Mouse (Mus musculus): Measurements from ENCODE around the gene Anks1. TPM values are rescaled to one million over a fixed set of nuclear protein-coding genes. Genes with fewer than 3 reads are reported as not detected.
"Not testable (repeated sequence)": the region's sequence is repeated elsewhere in the genome, so short reads cannot be mapped to it uniquely, and the experiment has no call there.

Gene Anks1
- polyA plus RNA-seq, 1 experiment, result 14.0 TPM

DNA sequence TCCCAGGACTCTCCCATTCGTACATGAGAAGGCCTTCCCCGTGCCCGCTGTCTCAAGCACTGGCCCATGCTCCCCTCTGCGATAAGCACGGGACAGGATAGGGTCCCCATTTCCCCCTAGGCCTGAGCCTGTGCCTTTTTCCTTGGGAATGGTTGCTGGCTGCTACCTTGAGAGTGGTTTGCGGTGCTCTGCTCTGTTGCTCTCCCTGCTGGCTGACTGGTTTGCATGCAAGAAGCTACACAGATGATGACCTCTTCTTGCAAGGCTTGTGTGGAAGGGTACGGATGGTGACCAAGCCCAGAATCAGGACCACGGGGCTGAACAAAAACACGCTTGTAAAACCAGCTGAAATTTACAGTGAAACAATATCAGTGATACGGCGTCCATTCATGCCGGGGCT is 75.3 kb downstream of the Anks1 start:
- no peaks in the 10 kb centered on the region for H3K4me1 ChIP-seq (ENCODE audit: control insufficient read depth, insufficient read depth, insufficient read length, low read length)
- H3K4me3 ChIP-seq (ENCODE audit: insufficient read depth, low read depth, low read length), result no peak overlapping the region
- H3K27ac ChIP-seq (replicated peaks; ENCODE audit: low read depth, low read length), result no peak overlapping the region

DNA sequence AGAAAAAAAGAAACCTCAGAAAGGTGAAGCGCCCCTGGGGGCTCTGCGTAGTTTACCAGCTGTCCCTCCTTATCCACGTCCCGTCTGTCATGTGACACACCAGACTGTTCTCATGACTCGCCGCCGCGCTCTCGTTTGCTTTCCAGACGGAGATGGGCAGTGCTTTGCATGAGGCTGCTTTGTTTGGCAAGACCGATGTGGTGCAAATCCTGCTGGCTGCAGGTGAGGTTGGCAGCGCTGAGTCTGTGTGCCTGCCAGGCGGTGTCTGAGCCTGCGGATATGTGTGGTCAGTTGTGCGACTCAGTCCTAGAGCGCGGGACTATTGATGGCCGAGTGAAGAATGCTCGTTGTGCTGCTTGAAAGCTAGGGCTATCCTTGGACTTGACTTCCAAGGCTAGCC is 77.0 kb downstream of the Anks1 start:
- Histone ChIP-seq H3K4me3 (ENCODE audit: insufficient read depth, low read depth, low read length) (no peak overlapping the region), H3K27ac (replicated peaks; ENCODE audit: low read depth, low read length) (no peak overlapping the region), H3K4me1 (ENCODE audit: control insufficient read depth, insufficient read depth, insufficient read length, low read length) (no peaks in the 10 kb centered on the region)

GRCm38 (mm10) chr17:27989807-27990542 is 80.9 kb downstream of the Anks1 start:
- H3K4me1 ChIP-seq (ENCODE audit: control insufficient read depth, insufficient read depth, insufficient read length, low read length), result no peaks in the 10 kb centered on the region
- H3K27ac ChIP-seq (replicated peaks; ENCODE audit: low read depth, low read length), result no peak overlapping the region
- no peak overlapping the region for H3K4me3 ChIP-seq (ENCODE audit: insufficient read depth, low read depth, low read length)

DNA sequence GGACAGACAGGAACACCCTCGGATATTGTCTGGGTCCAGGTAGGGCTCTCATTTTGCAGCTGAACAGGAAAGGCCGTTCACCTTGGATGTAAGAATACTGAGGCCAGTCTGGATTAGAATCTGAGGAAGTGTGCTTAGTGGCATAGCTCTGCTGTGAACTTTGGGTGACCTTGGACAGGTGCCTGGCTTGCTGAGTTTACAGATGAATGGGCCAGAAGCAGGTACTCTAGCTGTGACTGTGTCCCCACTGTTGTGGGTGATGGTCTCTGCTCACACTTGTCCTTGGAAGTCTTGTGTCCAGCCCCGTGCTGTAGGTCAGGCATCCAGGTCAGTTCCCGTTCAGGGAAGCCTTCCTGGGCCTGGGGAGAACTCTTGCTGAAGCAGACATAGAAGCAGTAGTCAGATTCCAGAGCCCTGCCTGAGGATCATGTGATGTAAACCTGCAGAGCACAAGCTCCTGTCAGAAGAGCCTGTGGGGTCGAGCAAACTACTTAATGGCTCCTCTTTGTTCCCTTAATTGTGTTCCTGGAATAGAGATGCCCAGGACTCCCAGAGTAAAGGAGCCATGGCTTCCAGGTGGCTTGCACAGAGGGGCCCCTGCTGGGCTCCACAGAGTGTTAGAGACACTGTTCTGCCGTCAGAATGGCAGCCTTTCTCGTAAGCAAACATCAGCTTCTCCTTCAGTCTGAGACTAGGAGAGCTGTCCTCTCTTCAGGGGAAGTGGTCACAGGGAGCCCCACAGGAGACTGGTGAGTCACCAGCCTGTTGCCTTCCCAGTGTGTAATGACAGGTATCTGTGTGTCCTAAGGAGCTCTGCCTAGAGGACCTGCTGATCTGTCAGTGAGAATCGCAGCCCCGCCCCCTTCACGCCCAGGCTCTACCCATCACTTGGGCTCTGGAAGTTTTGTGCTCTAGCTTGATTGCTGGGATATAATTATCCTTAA is 85.2 kb downstream of the Anks1 start:
- Histone ChIP-seq H3K4me3 (ENCODE audit: insufficient read depth, low read depth, low read length) (no peak overlapping the region), H3K27ac (replicated peaks; ENCODE audit: low read depth, low read length) (no peak overlapping the region), H3K4me1 (ENCODE audit: control insufficient read depth, insufficient read depth, insufficient read length, low read length) (no peaks in the 10 kb centered on the region)

GRCm38 (mm10) chr17:27996320-27996719 is 87.2 kb downstream of the Anks1 start:
- Histone ChIP-seq H3K27ac (replicated peaks; ENCODE audit: low read depth, low read length) (no peak overlapping the region), H3K4me1 (ENCODE audit: control insufficient read depth, insufficient read depth, insufficient read length, low read length) (no peaks in the 10 kb centered on the region), H3K4me3 (ENCODE audit: insufficient read depth, low read depth, low read length) (no peak overlapping the region)

DNA sequence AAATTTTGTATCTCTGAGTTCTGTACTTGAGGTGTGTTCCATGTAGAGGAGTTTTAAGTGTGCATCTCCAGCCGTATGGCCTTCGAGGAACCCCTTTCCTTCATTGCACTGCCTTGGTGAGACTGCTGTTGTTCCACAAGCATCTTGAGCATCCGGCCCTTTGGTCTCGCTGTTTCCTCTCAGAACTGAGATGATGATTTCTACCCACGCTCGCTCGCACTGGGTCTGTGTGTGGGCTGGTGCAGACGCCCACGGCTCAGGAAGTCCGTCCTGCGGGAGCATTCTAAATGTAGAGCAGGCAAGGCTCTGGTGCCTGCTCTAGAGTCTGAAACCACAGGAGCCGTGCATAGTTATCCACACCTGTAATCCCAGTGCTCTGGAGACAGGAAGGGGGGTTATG is 88.1 kb downstream of the Anks1 start:
- Histone ChIP-seq H3K4me3 (ENCODE audit: insufficient read depth, low read depth, low read length) (no peak overlapping the region), H3K27ac (replicated peaks; ENCODE audit: low read depth, low read length) (no peak overlapping the region), H3K4me1 (ENCODE audit: control insufficient read depth, insufficient read depth, insufficient read length, low read length) (no peaks in the 10 kb centered on the region)

- not testable (repeated sequence) for H3K4me1 ChIP-seq (ENCODE audit: control insufficient read depth, insufficient read depth, insufficient read length, low read length); H3K27ac ChIP-seq (replicated peaks; ENCODE audit: low read depth, low read length)
These were observed 90.7 kb downstream of the Anks1 start for GRCm38 (mm10) chr17:27999683-28000273.

DNA sequence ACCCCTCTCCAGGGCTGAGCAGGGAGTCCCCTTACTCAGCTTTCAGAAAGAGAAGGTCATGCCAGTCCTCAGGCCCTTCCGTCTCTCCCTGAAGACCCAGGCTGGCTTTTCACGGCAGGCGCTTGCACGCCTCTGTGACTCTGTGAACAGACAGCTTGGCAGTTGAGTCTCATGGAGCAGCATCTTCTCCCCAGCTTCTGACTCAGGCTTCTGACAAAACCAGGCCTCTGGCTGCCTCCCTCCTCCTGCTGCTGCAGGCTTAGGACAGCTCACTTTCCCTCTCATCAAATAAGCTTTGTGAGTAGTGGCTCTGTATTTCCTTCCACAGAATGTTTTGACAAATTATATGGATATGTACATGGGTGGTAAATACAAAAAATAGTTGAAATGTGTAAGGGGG is 91.3 kb downstream of the Anks1 start:
- Histone ChIP-seq H3K4me1 (ENCODE audit: control insufficient read depth, insufficient read depth, insufficient read length, low read length) (no peaks in the 10 kb centered on the region; the same call in 1 of the 2 replicates), H3K4me3 (ENCODE audit: insufficient read depth, low read depth, low read length) (no peak overlapping the region), H3K27ac (replicated peaks; ENCODE audit: low read depth, low read length) (no peak overlapping the region)

More at GRCm38 (mm10) chr17:27999683-28000273, 90.7 kb downstream of the Anks1 start:
- H3K4me3 ChIP-seq (ENCODE audit: insufficient read depth, low read depth, low read length), result not testable (repeated sequence)

DNA sequence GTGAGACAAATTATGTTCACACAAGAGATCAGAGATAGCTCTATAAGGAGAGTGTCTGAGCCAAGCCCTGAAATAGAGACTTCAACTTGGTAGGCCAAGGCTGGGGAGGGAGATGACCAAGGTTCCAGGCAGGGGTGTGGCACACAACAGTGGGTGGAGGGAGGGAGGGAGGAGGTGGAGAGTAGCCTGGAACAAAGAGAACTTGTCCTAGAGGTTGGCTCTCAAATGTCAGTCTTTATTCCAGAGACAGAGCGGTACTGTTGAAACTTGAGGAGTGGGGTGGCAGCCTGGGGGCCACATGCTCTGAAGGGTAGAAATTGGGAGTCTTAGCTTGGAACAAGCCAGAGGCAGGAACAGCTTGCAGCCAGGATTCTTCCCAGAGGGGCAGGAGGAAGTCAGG is 91.7 kb downstream of the Anks1 start:
- no peak overlapping the region for H3K4me3 ChIP-seq (ENCODE audit: insufficient read depth, low read depth, low read length)
- no peak overlapping the region for H3K27ac ChIP-seq (replicated peaks; ENCODE audit: low read depth, low read length)
- peaks cover under 1% of the 10 kb centered on the region; the same call in 1 of the 2 replicates for H3K4me1 ChIP-seq (ENCODE audit: control insufficient read depth, insufficient read depth, insufficient read length, low read length)

- H3K4me3 ChIP-seq (ENCODE audit: insufficient read depth, low read depth, low read length), result no peak overlapping the region
- peaks cover 15% of the 10 kb centered on the region for H3K4me1 ChIP-seq (ENCODE audit: control insufficient read depth, insufficient read depth, insufficient read length, low read length)
- no peak overlapping the region for H3K27ac ChIP-seq (replicated peaks; ENCODE audit: low read depth, low read length)
These were observed 96.3 kb downstream of the Anks1 start for GRCm38 (mm10) chr17:28005393-28005792.

DNA sequence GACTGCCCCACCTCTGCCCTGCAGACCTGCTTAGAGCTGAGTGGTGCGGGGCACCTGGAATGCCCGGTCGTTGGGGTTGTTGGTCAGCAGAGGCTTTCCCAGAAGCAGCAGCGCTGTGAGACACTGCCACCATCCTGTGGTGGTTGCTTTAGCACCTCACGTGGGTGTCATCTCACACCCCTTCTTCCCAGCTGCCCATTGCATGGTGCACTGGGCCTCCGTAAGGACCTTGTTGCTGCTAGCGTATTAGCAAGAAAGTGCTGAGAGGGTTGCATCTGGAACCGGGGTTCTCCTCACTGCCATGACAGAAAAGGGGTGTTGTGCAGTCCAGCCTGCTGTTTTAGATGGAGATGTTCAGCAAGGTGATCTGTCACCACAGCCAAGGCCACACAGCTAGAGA is 97.1 kb downstream of the Anks1 start:
- H3K4me1 ChIP-seq (ENCODE audit: control insufficient read depth, insufficient read depth, insufficient read length, low read length), result peaks cover 23% of the 10 kb centered on the region
- no peak overlapping the region for H3K4me3 ChIP-seq (ENCODE audit: insufficient read depth, low read depth, low read length)
- peak overlapping the region; percentile 72 for H3K27ac ChIP-seq (replicated peaks; ENCODE audit: low read depth, low read length)

GRCm38 (mm10) chr17:28006611-28007010 is 97.5 kb downstream of the Anks1 start:
- H3K4me3 ChIP-seq (ENCODE audit: insufficient read depth, low read depth, low read length), result peak overlapping the region; percentile 8; the same call in 1 of the 2 replicates
- peak overlapping the region; percentile 72 for H3K27ac ChIP-seq (replicated peaks; ENCODE audit: low read depth, low read length)
- H3K4me1 ChIP-seq (ENCODE audit: control insufficient read depth, insufficient read depth, insufficient read length, low read length), result peaks cover 25% of the 10 kb centered on the region

GRCm38 (mm10) chr17:28007179-28007811 is 98.2 kb downstream of the Anks1 start:
- H3K4me1 ChIP-seq (ENCODE audit: control insufficient read depth, insufficient read depth, insufficient read length, low read length), result peaks cover 29% of the 10 kb centered on the region
- peak overlapping the region; percentile 91 for H3K27ac ChIP-seq (replicated peaks; ENCODE audit: low read depth, low read length)
- peak overlapping the region; percentile 71 for H3K4me3 ChIP-seq (ENCODE audit: insufficient read depth, low read depth, low read length)

- Histone ChIP-seq H3K27ac (replicated peaks; ENCODE audit: low read depth, low read length) (peak overlapping the region; percentile 91), H3K4me3 (ENCODE audit: insufficient read depth, low read depth, low read length) (peak overlapping the region; percentile 71), H3K4me1 (ENCODE audit: control insufficient read depth, insufficient read depth, insufficient read length, low read length) (peaks cover 36% of the 10 kb centered on the region)
These were observed 98.9 kb downstream of the Anks1 start for GRCm38 (mm10) chr17:28007857-28008564.
